Mouse (Mus musculus) lung, embryonic 16.5 days (tissue): Measurements from ENCODE around the gene 2410004P03Rik. TPM values are rescaled to one million over a fixed set of nuclear protein-coding genes. Genes with fewer than 3 reads are reported as not detected.

Source experiments
- ATAC-seq: fragments of 200-750 bp; cut with Nextera tagmentation; 2 replicates; pipeline ENCODE4 v1.8.0; 2017; ENCODE audit warnings: low read depth, mild to moderate bottlenecking, moderate library complexity
- H3K27ac ChIP-seq: fragments of 300-500 bp; sonication (generic); 2 replicates; pipeline ENCODE4 v1.5.1; 2014; ENCODE audit warnings: mild to moderate bottlenecking, control low read depth, low read length
- H3K27me3 ChIP-seq: fragments of 300-500 bp; sonication (generic); 2 replicates; pipeline ENCODE4 v1.6.1; 2014; ENCODE audit warnings: low read depth, low read length, mixed read lengths; ENCODE audit not compliant: control insufficient read depth, insufficient read depth
- H3K36me3 ChIP-seq: fragments of 300-500 bp; sonication (generic); 2 replicates; pipeline ENCODE4 v1.6.1; 2014; ENCODE audit warnings: low read length; ENCODE audit not compliant: control insufficient read depth, insufficient read depth
- H3K4me1 ChIP-seq: fragments of 300-500 bp; sonication (generic); replicated peaks from 2 replicates; pipeline ENCODE4 v1.6.1; 2014; ENCODE audit warnings: low read length, mixed read lengths; ENCODE audit not compliant: control insufficient read depth, insufficient read depth
- H3K4me2 ChIP-seq: fragments of 300-500 bp; sonication (generic); 2 replicates; pipeline ENCODE4 v1.6.1; 2014; ENCODE audit warnings: low read depth, low read length, control low read depth
- H3K4me3 ChIP-seq: fragments of 300-500 bp; sonication (generic); 2 replicates; pipeline ENCODE4 v1.5.1; 2014; ENCODE audit warnings: mild to moderate bottlenecking, low read length, control low read depth
- H3K9ac ChIP-seq: fragments of 300-500 bp; sonication (generic); 2 replicates; pipeline ENCODE4 v1.6.1; 2014; ENCODE audit warnings: low read length, control low read depth
- H3K9me3 ChIP-seq: fragments of 300-500 bp; sonication (generic); 2 replicates; pipeline ENCODE4 v1.6.1; 2016; ENCODE audit warnings: low read length; ENCODE audit not compliant: control insufficient read depth
- WGBS: fragments of 180-500 bp; shearing (Covaris S2); extraction: QIAGEN DNeasy Blood & Tissue Kit; methylation state at CpG from one replicate; pipeline ENCODE4 v1.1.7; 2014; 5-methylcytosine and 5-hydroxymethylcytosine counted together
- polyA plus RNA-seq: library from polyadenylated mRNA; unstranded; fragments of >200 nt; fragmentation: Nextera tagmentation; extraction: Ambion mirVana; gene quantifications from 2 replicates; pipeline ENCODE4 v1.2.1, GENCODE M21; 2015

The 2410004P03Rik gene
- polyA plus RNA-seq = 4.3 and 5.6 TPM in 2 replicates

GRCm38 (mm10) chr12:17011100-17011870, at the start of gene 2410004P03Rik:
Gene 2410004P03Rik, minus strand, starts transcription at chr12:17011727.
- Histone ChIP-seq H3K4me3 (peak within 1 kb of the TSS; percentile 55), H3K4me2 (peak within 1 kb of the TSS; percentile 76), H3K36me3 (no peaks in the 10 kb centered on the region), H3K9ac (peak within 1 kb of the TSS; percentile 63), H3K27me3 (no peaks in the 10 kb centered on the region), H3K9me3 (no peaks in the 10 kb centered on the region; the same call in 1 of the 2 replicates), H3K27ac (no peak within 1 kb of the TSS), H3K4me1 (peaks cover 5% of the 10 kb centered on the region; the same call in 1 of the 2 replicates)
- WGBS = 5% methylated on average over 29 of the region's 29 CpGs
- ATAC-seq = peak; percentile 75

GRCm38 (mm10) chr12:17061183-17061722, 49.7 kb upstream of the 2410004P03Rik start:
- Histone ChIP-seq H3K4me1 (no peaks in the 10 kb centered on the region), H3K9me3 (no peaks in the 10 kb centered on the region)
- 53% methylated on average over 7 of the region's 7 CpGs for WGBS

DNA sequence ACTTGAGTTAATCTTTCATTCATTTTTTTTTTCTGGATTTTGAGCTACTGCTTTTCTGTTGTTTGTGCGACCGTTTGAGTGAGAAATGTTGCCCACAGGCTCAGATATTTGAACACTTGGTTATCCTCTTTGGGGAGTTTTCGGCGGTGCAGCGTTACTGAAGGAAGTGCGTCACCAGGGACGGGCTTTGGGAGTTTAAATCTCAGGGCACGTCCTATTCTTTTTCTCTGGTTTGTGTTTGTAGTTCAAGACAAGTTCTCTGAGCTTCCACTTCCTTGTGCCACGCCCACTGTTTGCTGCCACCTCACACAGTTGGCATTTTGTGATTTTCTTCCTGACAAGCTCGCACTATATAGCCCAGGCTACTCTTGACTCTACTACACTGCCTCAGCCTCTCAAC, 47.0 kb upstream of the 2410004P03Rik start:
- H3K36me3 ChIP-seq = no peaks in the 10 kb centered on the region
- no peak for ATAC-seq
- WGBS = 60% methylated on average over 10 of the region's 10 CpGs
- H3K9ac ChIP-seq = no peak overlapping the region
- H3K4me2 ChIP-seq = no peak overlapping the region
- no peaks in the 10 kb centered on the region for H3K4me1 ChIP-seq
- no peaks in the 10 kb centered on the region for H3K9me3 ChIP-seq
- H3K27ac ChIP-seq = no peak overlapping the region
- no peaks in the 10 kb centered on the region for H3K27me3 ChIP-seq
- H3K4me3 ChIP-seq = no peak overlapping the region

More at GRCm38 (mm10) chr12:17061183-17061722, 49.7 kb upstream of the 2410004P03Rik start:
- Histone ChIP-seq H3K27me3 (no peaks in the 10 kb centered on the region), H3K4me3 (no peak overlapping the region), H3K4me2 (no peak overlapping the region), H3K27ac (no peak overlapping the region), H3K36me3 (no peaks in the 10 kb centered on the region), H3K9ac (no peak overlapping the region)
- ATAC-seq = no peak

- Histone ChIP-seq H3K4me2 (no peak overlapping the region), H3K4me1 (no peaks in the 10 kb centered on the region), H3K27me3 (no peaks in the 10 kb centered on the region), H3K9me3 (no peaks in the 10 kb centered on the region), H3K27ac (no peak overlapping the region), H3K36me3 (no peaks in the 10 kb centered on the region), H3K4me3 (no peak overlapping the region), H3K9ac (no peak overlapping the region)
- no peak for ATAC-seq
- 77% methylated on average over 8 of the region's 8 CpGs for WGBS
These were observed 45.6 kb upstream of the 2410004P03Rik start for GRCm38 (mm10) chr12:17057110-17057509.

DNA sequence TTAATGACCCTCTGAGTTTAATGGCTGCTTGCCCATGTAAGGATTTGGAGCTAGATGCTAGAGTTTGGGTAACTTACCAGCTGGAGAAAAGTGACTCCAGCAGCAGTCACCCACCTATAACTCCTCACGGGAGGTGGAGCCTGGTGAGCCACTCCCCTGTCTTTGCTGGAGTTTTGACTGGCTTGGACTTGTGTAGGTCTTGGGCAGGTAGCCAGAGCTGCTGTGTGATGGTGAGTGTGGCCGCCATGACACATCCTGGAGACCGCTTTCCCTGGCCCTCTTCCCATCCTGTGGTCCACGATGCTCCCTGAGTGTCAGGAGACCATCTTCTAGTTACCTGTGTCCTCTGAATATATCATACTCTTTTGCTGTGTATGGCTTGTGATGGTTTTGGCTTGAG, 44.2 kb upstream of the 2410004P03Rik start:
- no peak for ATAC-seq
- Histone ChIP-seq H3K4me3 (no peak overlapping the region), H3K36me3 (no peaks in the 10 kb centered on the region), H3K9me3 (no peaks in the 10 kb centered on the region), H3K27me3 (no peaks in the 10 kb centered on the region), H3K4me1 (no peaks in the 10 kb centered on the region), H3K4me2 (no peak overlapping the region), H3K9ac (no peak overlapping the region), H3K27ac (no peak overlapping the region)
- 71% methylated on average over 4 of the region's 4 CpGs for WGBS

- no peaks in the 10 kb centered on the region for H3K4me1 ChIP-seq
- ATAC-seq = no peak
- no peak overlapping the region for H3K4me3 ChIP-seq
- no peak overlapping the region for H3K4me2 ChIP-seq
- no peaks in the 10 kb centered on the region for H3K36me3 ChIP-seq
- 45% methylated on average over 4 of the region's 4 CpGs for whole genome bisulfite sequencing
- H3K27me3 ChIP-seq = no peaks in the 10 kb centered on the region
- no peaks in the 10 kb centered on the region for H3K9me3 ChIP-seq
- H3K27ac ChIP-seq = no peak overlapping the region
- no peak overlapping the region for H3K9ac ChIP-seq
These were observed 43.2 kb upstream of the 2410004P03Rik start for GRCm38 (mm10) chr12:17054691-17055090.

- H3K9ac ChIP-seq = no peak overlapping the region
- WGBS = 71% methylated on average over 2 of the region's 2 CpGs
- no peaks in the 10 kb centered on the region for H3K36me3 ChIP-seq
- H3K9me3 ChIP-seq = no peaks in the 10 kb centered on the region
- no peak overlapping the region for H3K4me2 ChIP-seq
- ATAC-seq = no peak
- no peak overlapping the region for H3K4me3 ChIP-seq
- H3K4me1 ChIP-seq = no peaks in the 10 kb centered on the region
- no peaks in the 10 kb centered on the region for H3K27me3 ChIP-seq
- H3K27ac ChIP-seq = no peak overlapping the region
These were observed 41.1 kb upstream of the 2410004P03Rik start for GRCm38 (mm10) chr12:17052673-17053072.

DNA sequence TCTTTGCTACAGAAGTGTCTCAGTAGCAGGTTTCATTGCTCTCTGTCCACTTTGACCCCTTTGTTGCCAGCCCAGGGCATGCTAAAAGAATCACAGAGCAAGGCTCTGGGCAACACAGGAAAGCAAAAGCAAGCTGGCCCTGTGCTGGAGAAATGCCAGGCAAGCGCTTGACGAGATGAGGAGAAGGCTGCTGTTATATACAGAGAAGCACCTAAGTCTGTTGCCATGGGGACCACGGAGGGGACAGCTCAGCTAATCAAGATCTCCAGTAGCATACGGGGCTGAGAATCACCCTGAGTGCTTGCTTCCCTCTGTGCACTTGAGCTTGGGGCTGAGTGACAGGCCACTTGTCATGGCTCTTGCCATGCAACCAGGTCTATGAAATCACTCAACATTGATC, 39.5 kb upstream of the 2410004P03Rik start:
- no peaks in the 10 kb centered on the region for H3K4me1 ChIP-seq

DNA sequence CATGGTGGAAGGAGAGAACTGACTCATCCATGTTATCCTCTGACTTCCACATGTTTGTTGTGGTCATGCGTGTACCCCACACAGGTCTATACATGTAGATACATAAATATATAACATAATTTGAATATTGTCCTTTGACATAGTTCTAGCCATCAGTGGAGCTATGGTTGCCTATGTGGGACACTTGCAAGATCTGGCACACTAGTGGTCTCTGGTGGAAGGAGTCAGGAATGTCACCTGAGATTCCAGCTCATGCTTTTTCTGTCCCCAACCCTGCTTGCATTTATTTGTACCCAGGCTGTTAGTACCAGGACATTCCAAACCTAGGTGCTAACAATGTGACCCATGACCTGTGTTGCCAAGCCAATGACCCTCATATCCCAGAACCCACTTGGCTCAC, 38.3 kb upstream of the 2410004P03Rik start:
- Histone ChIP-seq H3K36me3 (no peaks in the 10 kb centered on the region), H3K9ac (no peak overlapping the region), H3K27me3 (no peaks in the 10 kb centered on the region), H3K4me3 (no peak overlapping the region), H3K9me3 (no peaks in the 10 kb centered on the region), H3K4me1 (no peaks in the 10 kb centered on the region), H3K4me2 (no peak overlapping the region), H3K27ac (no peak overlapping the region)
- no peak for ATAC-seq
- WGBS = 95% methylated on average over 1 of the region's 1 CpGs

More for the DNA sequence above, 39.5 kb upstream of the 2410004P03Rik start:
- Histone ChIP-seq H3K9me3 (no peaks in the 10 kb centered on the region), H3K9ac (no peak overlapping the region), H3K36me3 (no peaks in the 10 kb centered on the region), H3K4me2 (no peak overlapping the region), H3K27ac (no peak overlapping the region), H3K4me3 (no peak overlapping the region), H3K27me3 (no peaks in the 10 kb centered on the region)
- no peak for ATAC-seq
- 21% methylated on average over 4 of the region's 4 CpGs for WGBS
